Mouse (Mus musculus) forebrain, embryonic 14.5 days (tissue): ENCODE measurements around the gene Cep128. TPM values are rescaled to one million over a fixed set of nuclear protein-coding genes. Genes with fewer than 3 reads are reported as not detected.
A peak's percentile ranks its signal among the peaks of the same experiment; 100 is the strongest.
"Not testable (repeated sequence)": the region's sequence is repeated elsewhere in the genome, so short reads cannot be mapped to it uniquely, and the experiment has no call there.

Source experiments
- ATAC-seq: fragments of 200-750 bp; cut with Nextera tagmentation; 2 replicates; pipeline ENCODE4 v1.8.0; 2017; ENCODE audit warnings: mild to moderate bottlenecking, moderate library complexity
- DNase-seq: peaks from one replicate; pipeline ENCODE4 v3.0.0-alpha.2; 2015; ENCODE audit warnings: low spot score
- H3K27ac ChIP-seq: fragments of 300-500 bp; sonication (generic); 2 replicates; pipeline ENCODE4 v1.5.1; 2014; ENCODE audit warnings: low read depth, mild to moderate bottlenecking, control low read depth, low read length, moderate library complexity
- H3K27me3 ChIP-seq: fragments of 300-500 bp; sonication (generic); replicated peaks from 2 replicates; pipeline ENCODE4 v1.6.1; 2014; ENCODE audit warnings: low read length, control low read depth, mixed read lengths; ENCODE audit not compliant: control insufficient read depth, insufficient read depth
- H3K36me3 ChIP-seq: fragments of 300-500 bp; sonication (generic); 2 replicates; pipeline ENCODE4 v1.6.1; 2014; ENCODE audit warnings: low read length, control low read depth; ENCODE audit not compliant: control insufficient read depth, insufficient read depth
- H3K4me1 ChIP-seq: fragments of 300-500 bp; sonication (generic); 2 replicates; pipeline ENCODE4 v1.6.1; 2014; ENCODE audit warnings: antibody characterized with exemption, low read length, control low read depth; ENCODE audit not compliant: control insufficient read depth, insufficient read depth
- H3K4me2 ChIP-seq: fragments of 300-500 bp; sonication (generic); 2 replicates; pipeline ENCODE4 v1.6.1; 2014; ENCODE audit warnings: mild to moderate bottlenecking, control low read depth, low read length
- H3K4me3 ChIP-seq: fragments of 300-500 bp; sonication (generic); 2 replicates; pipeline ENCODE4 v1.5.1; 2014; ENCODE audit warnings: low read depth, low read length, control low read depth
- H3K9ac ChIP-seq: fragments of 300-500 bp; sonication (generic); 2 replicates; pipeline ENCODE4 v1.6.1; 2014; ENCODE audit warnings: mild to moderate bottlenecking, low read length, control low read depth, moderate library complexity
- H3K9me3 ChIP-seq: fragments of 300-500 bp; sonication (generic); replicated peaks from 2 replicates; pipeline ENCODE4 v1.6.1; 2016; ENCODE audit warnings: low read length, control low read depth, mixed read lengths; ENCODE audit not compliant: control insufficient read depth
- WGBS: fragments of 180-500 bp; shearing (Covaris S2); extraction: QIAGEN DNeasy Blood & Tissue Kit; methylation state at CpG from one replicate; pipeline ENCODE4 v1.1.7; 2014; 5-methylcytosine and 5-hydroxymethylcytosine counted together
- polyA plus RNA-seq: library from polyadenylated mRNA; unstranded; fragments of >200 nt; fragmentation: Nextera tagmentation; extraction: Ambion mirVana; gene quantifications from 2 replicates; pipeline ENCODE4 v1.2.1, GENCODE M21; 2014

Cep128 gene
- polyA plus RNA-seq, 1 experiment from 2014 or later, result 5.5 TPM

- Histone ChIP-seq H3K36me3 (no peaks in the 10 kb centered on the region), H3K4me1 (no peaks in the 10 kb centered on the region; the same call in 1 of the 2 replicates), H3K4me3 (no peak overlapping the region), H3K27me3 (no peaks in the 10 kb centered on the region), H3K27ac (no peak overlapping the region), H3K9me3 (no peaks in the 10 kb centered on the region), H3K9ac (no peak overlapping the region), H3K4me2 (no peak overlapping the region)
- DNase-seq, result no peak
- 88% methylated on average over 5 of the region's 5 CpGs for WGBS
- no peak for ATAC-seq
These were observed 375.5 kb downstream of the Cep128 start for GRCm38 (mm10) chr12:91008736-91009135.

DNA sequence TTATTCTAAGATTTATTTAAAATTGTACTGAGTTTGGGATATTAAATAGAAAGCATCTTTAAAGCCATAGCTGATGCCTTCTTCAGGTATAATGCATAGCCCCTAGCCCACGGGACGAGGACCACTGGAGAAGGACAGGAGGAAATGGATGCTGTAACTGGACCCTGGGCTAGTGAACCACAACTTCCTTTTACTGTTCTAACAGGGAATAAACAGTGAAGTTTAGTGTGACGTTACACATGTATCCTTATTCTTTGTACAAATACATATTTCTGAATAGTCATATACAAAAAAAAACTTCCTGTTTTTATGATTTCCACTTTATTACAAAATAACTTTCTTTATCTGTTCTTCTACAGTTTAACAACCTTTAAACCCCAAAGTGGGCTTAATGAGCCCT, 376.0 kb downstream of the Cep128 start:
- Histone ChIP-seq H3K4me2 (no peak overlapping the region), H3K27me3 (no peaks in the 10 kb centered on the region), H3K9ac (no peak overlapping the region), H3K4me3 (no peak overlapping the region), H3K4me1 (no peaks in the 10 kb centered on the region; the same call in 1 of the 2 replicates), H3K36me3 (no peaks in the 10 kb centered on the region), H3K9me3 (no peaks in the 10 kb centered on the region), H3K27ac (no peak overlapping the region)
- ATAC-seq (no peak), DNase-seq (no peak)
- WGBS, result 92% methylated on average over 3 of the region's 3 CpGs

DNA sequence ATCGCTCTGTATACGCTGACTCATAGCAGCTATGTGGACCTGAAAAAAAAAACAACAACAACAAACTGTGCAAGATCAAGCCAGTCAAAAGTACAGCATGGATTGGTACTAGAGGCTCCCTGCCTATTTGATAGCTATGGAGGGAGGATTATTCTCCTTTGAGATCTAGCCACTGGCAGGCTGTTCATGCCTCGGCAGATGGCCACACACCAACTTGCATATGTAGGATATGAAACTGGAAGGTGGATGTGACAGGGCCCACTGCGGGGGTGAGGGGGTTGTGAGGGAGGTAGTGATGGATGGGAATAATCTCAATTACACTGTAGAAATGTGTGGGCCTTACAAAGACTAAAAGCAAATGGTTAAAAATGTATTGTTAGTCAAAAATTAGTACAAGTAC, 386.7 kb downstream of the Cep128 start:
- Histone ChIP-seq H3K4me3 (no peak overlapping the region), H3K27me3 (no peaks in the 10 kb centered on the region), H3K9ac (no peak overlapping the region), H3K9me3 (no peaks in the 10 kb centered on the region), H3K4me2 (no peak overlapping the region), H3K27ac (no peak overlapping the region), H3K36me3 (no peaks in the 10 kb centered on the region), H3K4me1 (no peaks in the 10 kb centered on the region)
- no peak for DNase-seq
- ATAC-seq, result no peak
- 90% methylated on average over 4 of the region's 4 CpGs for WGBS

DNA sequence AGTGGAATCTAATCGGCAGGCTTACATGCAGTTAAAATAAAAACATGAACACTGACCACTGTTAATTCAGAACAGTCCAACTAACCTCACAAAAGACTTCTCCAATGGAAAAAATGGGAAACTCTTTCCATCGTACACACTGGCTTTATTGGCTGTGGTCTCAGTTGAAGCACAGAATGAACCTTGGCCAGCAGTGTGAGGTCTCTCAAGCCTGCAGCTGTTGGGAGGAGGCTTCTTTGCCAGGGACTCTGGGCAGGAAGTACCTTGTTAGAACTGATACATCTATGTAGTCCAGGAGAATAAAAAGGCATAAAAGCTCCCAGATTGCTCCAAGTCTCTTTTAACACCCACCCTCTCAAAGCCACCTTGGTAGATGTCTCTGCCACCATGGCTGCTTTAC, 390.9 kb downstream of the Cep128 start:
- H3K4me3 ChIP-seq, result no peak overlapping the region
- no peaks in the 10 kb centered on the region for H3K9me3 ChIP-seq
- no peaks in the 10 kb centered on the region for H3K27me3 ChIP-seq
- H3K27ac ChIP-seq, result no peak overlapping the region
- H3K4me1 ChIP-seq, result no peaks in the 10 kb centered on the region
- ATAC-seq, result no peak
- no peak overlapping the region for H3K4me2 ChIP-seq
- WGBS, result 91% methylated on average over 2 of the region's 2 CpGs
- no peaks in the 10 kb centered on the region for H3K36me3 ChIP-seq
- H3K9ac ChIP-seq, result no peak overlapping the region
- no peak for DNase-seq

DNA sequence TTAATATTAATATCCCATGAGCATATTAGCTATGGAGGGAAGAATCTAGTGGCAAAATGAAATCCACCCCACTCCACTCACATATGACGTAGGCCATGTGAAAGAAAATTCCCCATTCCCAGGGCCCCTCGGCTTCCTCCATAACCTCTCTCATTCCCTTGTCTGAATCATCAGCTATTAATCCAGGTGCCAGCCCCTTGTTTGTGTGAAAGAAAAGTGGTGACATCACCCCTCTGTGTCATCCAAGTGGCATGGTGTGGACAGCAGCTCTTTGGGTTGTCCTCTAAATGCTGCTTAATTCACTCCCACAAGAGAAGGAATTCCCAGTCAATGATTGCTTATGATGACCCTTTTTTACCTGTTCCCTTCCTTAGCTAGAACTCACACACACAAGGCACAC, 396.4 kb downstream of the Cep128 start:
- H3K36me3 ChIP-seq, result no peaks in the 10 kb centered on the region
- H3K9ac ChIP-seq, result no peak overlapping the region
- no peak overlapping the region for H3K4me3 ChIP-seq
- DNase-seq (no peak), ATAC-seq (no peak)
- 66% methylated on average over 2 of the region's 2 CpGs for WGBS
- no peaks in the 10 kb centered on the region for H3K4me1 ChIP-seq
- H3K27me3 ChIP-seq, result no peaks in the 10 kb centered on the region
- no peak overlapping the region for H3K4me2 ChIP-seq
- no peaks in the 10 kb centered on the region for H3K9me3 ChIP-seq
- no peak overlapping the region for H3K27ac ChIP-seq

DNA sequence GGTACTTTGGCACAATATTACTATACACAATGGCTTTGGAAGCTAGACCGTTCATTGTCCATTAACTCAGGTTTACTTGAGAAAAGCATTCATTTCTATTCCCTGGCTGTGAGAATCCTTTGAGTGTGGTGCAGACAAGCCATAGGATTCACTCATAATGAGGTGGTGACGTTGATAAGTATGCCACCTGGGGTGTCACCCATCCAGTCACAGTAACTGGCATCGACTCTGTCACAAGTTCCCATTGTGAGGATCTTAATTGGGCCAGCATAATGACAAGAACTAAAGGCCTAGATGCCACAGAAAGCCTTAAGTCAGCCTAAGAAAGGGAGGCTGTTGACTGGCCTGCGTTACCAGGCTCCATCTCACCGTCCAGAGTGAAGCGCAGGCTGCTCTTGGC, 396.9 kb downstream of the Cep128 start:
- Histone ChIP-seq H3K27ac (no peak overlapping the region), H3K4me2 (no peak overlapping the region), H3K4me3 (no peak overlapping the region), H3K9ac (no peak overlapping the region), H3K9me3 (no peaks in the 10 kb centered on the region), H3K4me1 (no peaks in the 10 kb centered on the region), H3K27me3 (no peaks in the 10 kb centered on the region), H3K36me3 (no peaks in the 10 kb centered on the region)
- 26% methylated on average over 6 of the region's 6 CpGs for WGBS
- DNase-seq (peak; percentile 29), ATAC-seq (no peak)

GRCm38 (mm10) chr12:90982018-90982417, 402.2 kb downstream of the Cep128 start:
- ATAC-seq, result no peak
- no peak overlapping the region for H3K4me2 ChIP-seq
- WGBS, result 87% methylated on average over 4 of the region's 4 CpGs

GRCm38 (mm10) chr12:90976406-90976805, 407.8 kb downstream of the Cep128 start:
- not testable (repeated sequence) for H3K4me1 ChIP-seq, H3K4me3 ChIP-seq, H3K9ac ChIP-seq, H3K27ac ChIP-seq, H3K9me3 ChIP-seq, H3K4me2 ChIP-seq, H3K36me3 ChIP-seq, ATAC-seq, DNase-seq, H3K27me3 ChIP-seq
- 91% methylated on average over 9 of the region's 9 CpGs for WGBS

More at GRCm38 (mm10) chr12:90982018-90982417, 402.2 kb downstream of the Cep128 start:
- Histone ChIP-seq H3K27ac (no peak overlapping the region), H3K27me3 (no peaks in the 10 kb centered on the region), H3K9me3 (no peaks in the 10 kb centered on the region), H3K4me1 (no peaks in the 10 kb centered on the region), H3K36me3 (no peaks in the 10 kb centered on the region), H3K4me3 (no peak overlapping the region), H3K9ac (no peak overlapping the region)
- DNase-seq, result no peak

DNA sequence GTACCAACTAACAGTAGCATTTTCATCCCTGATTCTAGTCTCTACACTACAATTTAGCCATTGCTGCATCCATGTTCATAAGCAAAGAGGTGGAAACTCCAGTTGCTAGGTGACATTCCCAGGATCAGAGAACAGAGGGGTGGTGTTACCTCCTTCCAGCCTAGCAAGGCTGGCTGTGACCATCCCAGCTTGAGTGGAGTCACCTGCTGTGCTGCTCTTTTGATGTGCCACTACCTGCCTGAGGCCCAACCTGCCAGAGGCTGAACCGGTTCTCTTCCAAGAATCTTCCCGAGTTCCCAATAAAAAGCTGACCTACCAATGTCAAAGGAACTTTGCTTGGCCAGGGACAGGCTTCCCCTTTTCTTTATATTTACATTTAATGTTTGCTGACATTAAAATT, 408.8 kb downstream of the Cep128 start:
- ATAC-seq (no peak), DNase-seq (no peak)
- no peak overlapping the region for H3K4me2 ChIP-seq
- 32% methylated on average over 2 of the region's 2 CpGs for WGBS
- H3K27me3 ChIP-seq, result no peaks in the 10 kb centered on the region
- no peak overlapping the region for H3K4me3 ChIP-seq
- no peak overlapping the region for H3K27ac ChIP-seq
- H3K4me1 ChIP-seq, result no peaks in the 10 kb centered on the region
- no peaks in the 10 kb centered on the region for H3K36me3 ChIP-seq
- H3K9me3 ChIP-seq, result no peaks in the 10 kb centered on the region
- no peak overlapping the region for H3K9ac ChIP-seq
